Mouse (Mus musculus): ENCODE measurements around the gene Pigyl.

Gene Pigyl

DNA sequence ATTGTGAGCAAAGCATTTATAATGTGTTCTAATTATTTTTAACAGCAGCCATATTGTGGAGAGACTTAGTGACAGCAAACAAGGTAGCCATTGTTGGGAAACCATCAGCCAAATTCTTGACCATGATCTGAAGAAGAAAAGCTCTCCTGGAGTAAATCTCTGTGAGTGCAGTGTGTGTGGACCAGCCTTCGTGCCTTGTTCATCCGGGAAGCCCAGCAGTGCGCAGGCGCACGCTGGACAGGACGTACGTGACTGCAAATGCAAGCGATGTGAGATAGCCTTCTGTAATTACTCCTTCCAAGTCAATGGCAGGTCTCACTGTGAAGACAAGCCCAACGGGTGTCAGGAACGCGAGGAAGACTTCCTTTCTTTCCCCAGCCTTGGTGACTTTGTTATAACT lies 12.7 kb downstream of the Pigyl start:
- in situ Hi-C loops (cut with MboI; ENCODE audit: low sequenced_read_pairs) = loop anchor here (10.0 kb wide), 1 partner anchor 45 kb away; no protein-coding TSS in a partner anchor

DNA sequence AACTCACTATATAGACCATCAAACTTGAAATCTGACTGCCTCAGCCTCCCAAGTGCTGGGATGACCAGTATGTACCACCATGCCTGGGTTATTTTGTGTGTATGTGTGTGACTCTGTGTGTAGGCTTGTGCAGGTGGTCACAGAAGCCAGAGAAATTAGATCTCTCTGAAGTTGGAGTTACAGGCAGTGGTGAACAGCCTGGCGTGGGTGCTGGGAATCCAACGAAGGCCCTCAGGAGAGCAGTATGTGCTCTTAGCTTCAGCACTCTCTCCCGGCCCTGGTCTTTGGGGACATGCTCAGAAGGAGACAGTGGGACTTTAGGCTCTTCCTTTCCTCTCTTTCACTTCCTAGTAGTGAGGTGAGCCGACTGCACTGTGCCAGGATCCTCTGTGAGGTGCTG lies 15.7 kb downstream of the Pigyl start:
- in situ Hi-C loops (cut with MboI; ENCODE audit: low sequenced_read_pairs) = no loop called here

DNA sequence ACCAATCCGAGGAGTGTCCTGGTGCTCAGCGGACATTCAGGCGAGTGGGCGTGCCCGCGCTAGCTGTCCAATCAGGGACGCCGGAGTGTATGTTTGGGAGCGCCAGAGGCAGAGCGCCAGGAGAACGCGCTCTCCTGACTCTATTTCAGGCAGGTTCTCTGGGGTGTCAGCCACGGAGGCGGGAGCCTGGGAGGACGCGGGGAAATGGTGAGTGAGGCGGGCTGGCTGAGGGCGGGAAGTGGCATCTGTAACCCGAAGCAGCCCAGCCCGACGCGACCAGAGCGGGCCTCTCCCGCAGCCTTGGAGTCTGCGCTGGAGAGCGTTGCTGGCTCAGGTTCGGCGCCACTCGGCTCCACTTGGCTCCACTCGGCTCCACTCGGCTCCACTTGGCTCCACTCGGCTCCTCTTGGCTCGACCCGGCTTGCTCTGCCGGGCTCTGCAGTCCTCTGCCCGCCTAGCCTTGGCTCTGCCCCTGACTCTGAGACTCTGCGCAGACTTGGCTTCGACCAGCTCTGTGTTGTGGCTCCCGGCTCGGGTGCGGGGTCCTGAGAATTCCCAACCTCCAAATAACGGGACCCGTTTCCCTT lies 31.5 kb downstream of the Pigyl start, which contains the start of gene Zfp872:
Zfp872 (plus strand) TSS at position 66 of the 587 bp plus-strand sequence.
- in situ Hi-C loops (cut with MboI; ENCODE audit: low sequenced_read_pairs) = no loop called here

DNA sequence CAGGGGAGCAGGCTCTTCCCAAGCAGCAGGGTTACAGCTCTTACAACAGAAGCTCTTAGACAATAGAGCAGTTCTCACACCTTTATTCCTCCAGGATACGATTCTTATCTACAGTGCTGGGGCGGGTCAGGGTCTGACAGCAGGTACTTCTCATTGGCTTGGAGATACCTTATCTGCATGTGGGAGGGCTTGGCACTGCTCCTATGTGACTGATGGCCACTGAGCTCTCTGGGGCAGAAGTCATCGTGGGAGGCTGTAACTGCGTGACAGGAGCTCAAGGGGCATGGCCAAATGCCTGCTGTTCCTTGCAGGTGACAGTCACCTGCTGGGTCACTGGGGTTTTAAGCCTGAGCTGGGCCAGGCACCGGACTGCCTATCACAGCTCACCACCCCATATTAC lies 39.8 kb downstream of the Pigyl start:
- in situ Hi-C loops (cut with MboI; ENCODE audit: low sequenced_read_pairs) = no loop called here

All from CH12F3 (cell line).